Mouse (Mus musculus) liver, adult 2 months (tissue): Measurements from ENCODE around the gene Phf19.

ENCODE experiments used
- CTCF ChIP-seq: fragments of 200-500 bp; IDR thresholded peaks from 2 replicates; pipeline ENCODE4 v1.5.1; 2011; ENCODE audit warnings: low read depth, low read length, control low read depth
- POLR2A ChIP-seq: fragments of 200-500 bp; IDR thresholded peaks from 2 replicates; pipeline ENCODE4 v1.6.1; 2011; ENCODE audit warnings: low read length, control low read depth; ENCODE audit not compliant: insufficient read depth; ENCODE audit errors: extremely low read depth

DNA sequence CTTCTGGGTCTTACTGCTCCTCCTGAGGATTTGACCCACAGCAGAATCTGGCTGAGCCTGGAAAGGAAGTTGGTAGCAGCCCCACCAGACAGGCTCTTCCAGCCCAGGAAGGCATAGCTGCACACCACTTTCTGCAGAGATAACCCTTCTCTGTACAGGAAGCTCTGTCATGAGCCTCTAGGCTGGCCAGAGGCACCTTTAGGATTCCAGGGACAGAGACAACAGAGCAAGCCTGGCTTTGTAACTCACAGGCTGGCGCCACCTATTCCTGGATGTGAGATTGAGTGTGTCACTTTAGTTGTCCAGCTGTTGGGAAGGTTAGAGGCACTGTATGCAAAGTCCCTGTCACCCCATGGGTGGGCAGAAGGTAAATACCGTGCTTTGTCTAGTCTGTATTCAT, 1.3 kb upstream of the Phf19 start:
- TF ChIP-seq CTCF (no peak), POLR2A (no peak)
